Mouse (Mus musculus) cerebellum, adult 2 months (tissue): ENCODE measurements at regions not wholly inside any gene's neighbourhood (a gene's known extent, or its start where the extent isn't known, plus 50 kb on each side); places are given as distances from the start of the nearest gene placed in this dataset.

Experiments used
- CTCF ChIP-seq: fragments of 200-500 bp; IDR thresholded peaks from 2 replicates; pipeline ENCODE4 v1.5.1; 2011; ENCODE audit warnings: low read depth, mild to moderate bottlenecking, control low read depth, low read length, moderate library complexity, borderline replicate concordance; ENCODE audit not compliant: insufficient read depth
- POLR2A ChIP-seq: fragments of 200-500 bp; IDR thresholded peaks from 2 replicates; pipeline ENCODE4 v1.6.1; 2011; ENCODE audit warnings: low read length, control low read depth, borderline replicate concordance; ENCODE audit not compliant: insufficient read depth

GRCm38 (mm10) chr7:71283419-71283818 is 67.9 kb downstream of the Gm10295 start:
- no peak for TF ChIP-seq POLR2A
- TF ChIP-seq CTCF, result no peak
